Mouse (Mus musculus): ENCODE results near the gene Nufip2. TPM values are rescaled to one million over a fixed set of nuclear protein-coding genes. Genes with fewer than 3 reads are reported as not detected.
A peak's percentile ranks its signal among the peaks of the same experiment; 100 is the strongest.

Gene Nufip2
- total RNA-seq, 2 experiments from 2014 or later = 68.5 to 73.5 TPM

DNA sequence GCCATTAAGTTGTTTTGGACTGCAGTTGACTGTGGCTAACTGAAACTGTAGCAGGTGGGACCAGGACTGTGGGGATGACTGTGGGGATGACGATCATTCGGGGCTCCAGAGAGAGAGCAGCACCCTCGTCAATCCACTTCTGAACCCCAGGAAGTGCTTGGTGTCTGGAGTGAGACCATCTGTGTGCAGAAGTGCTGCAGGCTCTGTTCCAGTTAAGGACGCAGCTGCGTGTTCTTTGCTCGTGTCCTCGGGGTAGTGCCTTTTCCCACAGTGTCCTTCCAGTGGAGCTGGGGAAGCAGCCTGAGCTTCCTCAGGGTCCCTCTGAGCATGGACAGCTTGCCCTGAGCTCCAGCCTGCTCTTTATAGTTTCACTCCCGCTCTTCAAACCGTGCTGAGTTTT, 104.3 kb downstream of the Nufip2 start:
- Histone ChIP-seq H3K4me3 (no peak overlapping the region), H3K27ac (peak overlapping the region; percentile 81)
- no peak for TF ChIP-seq CTCF (IDR thresholded peaks at IDR 0.05)
- intact Hi-C loops (cut with DNase I) = loop anchor here (5.0 to 10.0 kb wide), 2 partner anchors 103 to 285 kb away; partner anchors contain the start of gene Nufip2
- no peak for DNase-seq (ENCODE audit: extremely low spot score in 1 of 2, low spot score in 2 of 2)

DNA sequence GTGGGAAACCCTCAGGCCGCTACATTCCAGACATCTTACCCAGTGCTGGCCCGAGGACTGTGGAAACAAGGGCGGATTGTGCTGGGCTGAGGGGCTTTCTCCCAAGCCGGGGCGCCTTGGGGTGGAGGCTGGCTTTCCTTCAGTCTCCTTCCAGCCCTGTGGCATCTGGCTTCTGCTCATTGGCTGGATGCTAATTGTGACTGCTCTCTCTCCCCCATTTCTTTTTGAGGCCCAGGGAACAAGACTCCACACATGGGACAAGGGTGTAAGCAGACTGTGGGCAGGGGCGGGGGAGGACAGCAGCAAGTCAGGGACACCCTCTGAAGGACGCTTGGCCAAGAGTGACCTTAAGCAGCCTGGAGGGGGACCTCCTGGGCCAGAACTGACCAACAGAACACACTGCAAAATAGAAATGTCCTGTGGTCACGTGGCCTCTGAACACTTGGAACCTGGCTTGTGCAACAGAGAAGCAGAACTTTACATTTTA, 105.3 kb downstream of the Nufip2 start:
- intact Hi-C loops (cut with DNase I) = loop anchor here (5.0 to 10.0 kb wide), 2 partner anchors 104 to 286 kb away; partner anchors contain the start of gene Nufip2
- Histone ChIP-seq H3K27ac (peak overlapping the region; percentile 81), H3K4me3 (no peak overlapping the region)
- peak in 1 of 2 experiments; percentile 27 for DNase-seq (ENCODE audit: extremely low spot score in 1 of 2, low spot score in 2 of 2)
- no peak for TF ChIP-seq CTCF (IDR thresholded peaks at IDR 0.05)

Other genes starting within 250 kb of the Nufip2 start
- 10 to 100 TPM; 48.9 to 57.9 TPM for gene Coro6, start 223.7 kb upstream of the Nufip2 start, total RNA-seq (2021)
- 10 to 100 TPM; 89.7 to 91.7 TPM for gene Ankrd13b, start 196.5 kb upstream of the Nufip2 start, total RNA-seq (2021)
- gene Git1, start 192.6 kb upstream of the Nufip2 start, total RNA-seq (2021) = 100 to 1,000 TPM; 297 to 305 TPM
- 1 to 10 TPM; 1.4 to 1.7 TPM for gene Abhd15, start 171.0 kb upstream of the Nufip2 start, total RNA-seq (2021)
- gene Trp53i13, start 170.2 kb upstream of the Nufip2 start, total RNA-seq (2021) = 1 to 10 TPM; 3.6 to 5.0 TPM
- gene Gm10392, start 167.0 kb upstream of the Nufip2 start, total RNA-seq (2021) = not detected
- 100 to 1,000 TPM; 105 TPM for gene Taok1, start 78.3 kb upstream of the Nufip2 start, total RNA-seq (2021)
- gene Cryba1, start 39.1 kb downstream of the Nufip2 start, total RNA-seq (2021) = not detected
- gene Myo18a, start 77.1 kb downstream of the Nufip2 start, total RNA-seq (2021) = 100 to 1,000 TPM; 164 to 169 TPM
- gene Gm10277, start 101.6 kb downstream of the Nufip2 start, total RNA-seq (2021) = not detected
- 1 to 10 TPM in 1 of 2 experiments, under 1 TPM in 1; 0.70 to 1.3 TPM for gene Pipox, start 207.9 kb downstream of the Nufip2 start, total RNA-seq (2021)
- gene Sez6, start 244.6 kb downstream of the Nufip2 start, total RNA-seq (2021) = 100 to 1,000 TPM; 127 to 157 TPM

Measured in left cerebral cortex, adult 2 months (tissue).